Mouse (Mus musculus): ENCODE measurements at regions not wholly inside any gene's neighbourhood (a gene's known extent, or its start where the extent isn't known, plus 50 kb on each side); places are given as distances from the start of the nearest gene placed in this dataset.

DNA sequence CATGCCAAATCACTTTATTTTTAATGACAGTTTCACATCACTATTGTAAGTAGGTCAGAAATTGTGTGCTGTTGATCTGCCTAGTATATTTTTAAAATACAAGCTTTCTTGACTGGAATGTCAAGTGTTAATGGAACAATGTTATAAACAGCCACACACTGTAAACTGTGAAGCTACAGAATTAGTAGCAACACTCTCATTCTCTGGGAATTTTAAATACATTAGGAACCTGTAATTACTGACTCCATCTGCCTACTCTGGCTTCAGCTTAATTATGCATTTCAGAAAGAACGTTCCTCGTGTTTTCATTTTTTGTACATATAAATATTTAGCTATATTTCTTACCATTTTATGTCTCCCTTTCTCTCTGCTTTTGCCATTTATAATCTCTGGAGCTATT lies 634.7 kb downstream of the Kcna4 start:
- no peak for TF ChIP-seq HCFC1 (IDR thresholded peaks at IDR 0.05; ENCODE audit: low read depth, low read length)
- TF ChIP-seq EP300 (IDR thresholded peaks at IDR 0.05; ENCODE audit: low read depth in 1 of 2, low read length in 2 of 2): no peak
- TF ChIP-seq CTCF (IDR thresholded peaks at IDR 0.05 in 2 of 3, conservative IDR thresholded peaks at IDR 0.05 in 1 of 3; ENCODE audit: control insufficient read depth in 1 of 3, insufficient read depth in 1 of 3, low read depth in 2 of 3, low read length in 3 of 3, poor library complexity in 1 of 3, severe bottlenecking in 1 of 3): no peak
- no peak for TF ChIP-seq GATA1 (IDR thresholded peaks at IDR 0.05; ENCODE audit: low read depth, low read length)
- TF ChIP-seq ZKSCAN1 (IDR thresholded peaks at IDR 0.05; ENCODE audit: low read depth, low read length): no peak
- no peak for TF ChIP-seq KAT2A (conservative IDR thresholded peaks at IDR 0.05; ENCODE audit: low read depth, low read length)
- no peak for TF ChIP-seq MAZ (IDR thresholded peaks at IDR 0.05; ENCODE audit: low read depth, low read length)
